Mouse (Mus musculus) erythroblast, embryonic 14.5 days (primary cell): ENCODE data around the gene Dhx37.

ENCODE experiments used
- GATA1 ChIP-seq: IDR thresholded peaks from 2 replicates; pipeline ENCODE4 v1.6.1; 2012; ENCODE audit warnings: low read length, inconsistent platforms, mixed read lengths
- TAL1 ChIP-seq: IDR thresholded peaks from 3 replicates; pipeline ENCODE4 v1.6.1; 2012; ENCODE audit warnings: low read length, inconsistent platforms, mixed read lengths

DNA sequence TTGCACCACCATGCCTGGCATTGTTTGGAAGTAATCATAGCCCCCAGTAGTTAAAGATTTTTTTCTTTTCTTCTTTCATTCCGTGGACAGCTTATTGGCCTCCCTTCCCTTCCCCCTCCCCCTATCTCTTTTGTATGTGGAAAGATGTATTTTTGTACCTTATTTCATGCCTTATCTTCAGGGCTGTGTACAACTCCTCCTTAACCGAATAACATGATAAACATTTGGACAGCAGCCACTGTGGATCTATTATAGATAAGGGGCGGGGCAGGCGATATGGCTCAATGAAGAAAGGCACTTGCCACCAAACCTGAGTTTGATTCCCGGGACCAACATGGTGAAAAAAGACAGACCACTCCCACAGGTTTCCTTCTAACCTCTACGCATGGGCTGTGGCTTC, 23.6 kb upstream of the Dhx37 start:
- TF ChIP-seq GATA1, result no peak
- TF ChIP-seq TAL1, result no peak
